Mouse (Mus musculus) lung, postnatal 0 days (tissue): ENCODE measurements at regions not wholly inside any gene's neighbourhood (a gene's known extent, or its start where the extent isn't known, plus 50 kb on each side); places are given as distances from the start of the nearest gene placed in this dataset.

Experiments
- CTCF ChIP-seq: IDR thresholded peaks from 2 replicates; pipeline ENCODE4 v1.5.1; 2016; ENCODE audit warnings: antibody characterized with exemption, mild to moderate bottlenecking
- EP300 ChIP-seq: IDR thresholded peaks from 2 replicates; pipeline ENCODE4 v1.6.1; 2016; ENCODE audit warnings: antibody characterized with exemption, mild to moderate bottlenecking, control low read depth

- TF ChIP-seq CTCF, result no peak
- peak; percentile 54 for TF ChIP-seq EP300
These were observed 187.1 kb upstream of the Cnr1 start for GRCm38 (mm10) chr4:33737337-33737736.
